Mouse (Mus musculus): ENCODE results near the gene Tiam1.

GRCm38 (mm10) chr16:89960904-89961303 lies 182.7 kb downstream of the Tiam1 start:
- TF ChIP-seq CTCF (IDR thresholded peaks at IDR 0.05; ENCODE audit: borderline replicate concordance, control insufficient read depth, extremely low read depth, insufficient read depth, low read length, poor library complexity) (no peak), POLR2A (IDR thresholded peaks at IDR 0.05; ENCODE audit: control insufficient read depth, extremely low read depth, insufficient read depth, low read length, poor library complexity) (no peak)
